Mouse (Mus musculus) left cerebral cortex, adult 2 months (tissue): ENCODE data around the gene Cldn7. TPM values are rescaled to one million over a fixed set of nuclear protein-coding genes. Genes with fewer than 3 reads are reported as not detected.

Source experiments
- DNase-seq, 2 experiments: peaks; one replicate each; pipeline ENCODE4 v3.0.0; 2021 to 2022; ENCODE audit warnings: low spot score in 2 of 2, mixed read lengths in 1 of 2; ENCODE audit errors: extremely low spot score in 1 of 2
- H3K27ac ChIP-seq: fragments of 200-600 bp; 2 replicates; pipeline ENCODE4 v1.8.1; 2022
- H3K4me3 ChIP-seq: fragments of 200-600 bp; 2 replicates; pipeline ENCODE4 v1.8.1; 2022
- CTCF ChIP-seq: fragments of 200-600 bp; IDR thresholded peaks from 2 replicates; pipeline ENCODE4 v1.8.1; 2022; ENCODE audit warnings: antibody characterized with exemption, mild to moderate bottlenecking, moderate library complexity
- intact Hi-C: fragments of 180-260 bp; cut with DNase I; formaldehyde crosslinking; loops from one replicate; pipeline ENCODE4 v1.15.1; 2025
- total RNA-seq, 2 experiments: library from RNA; stranded (reverse); gene quantifications; 2 replicates each; pipeline ENCODE4 v1.2.3; 2021

The Cldn7 gene
- total RNA-seq, 2 experiments from 2014 or later = not detected

- no peak for TF ChIP-seq CTCF
- Histone ChIP-seq H3K27ac (no peak overlapping the region), H3K4me3 (no peak overlapping the region)
- DNase-seq = no peak
- intact Hi-C loops = loop anchor here (1.0 to 5.0 kb wide), 4 partner anchors 15 to 278 kb away; partner anchors contain the start of genes Ctdnep1 and Slc16a11
Measured at GRCm38 (mm10) chr11:69934681-69935080, 29.9 kb upstream of the Cldn7 start.

- no peak for TF ChIP-seq CTCF
- intact Hi-C loops = loop anchor here (2.0 kb wide), 2 partner anchors 45 to 277 kb away; partner anchors contain the start of genes Ctdnep1 and Slc16a11
- peak; percentile 85 to 88 for DNase-seq
- Histone ChIP-seq H3K4me3 (peak within 1 kb of the TSS; percentile 47), H3K27ac (no peak within 1 kb of the TSS)
Measured at GRCm38 (mm10) chr11:69935137-69935879, 29.3 kb upstream of the Cldn7 start, which contains the start of gene Ybx2. Ybx2 (plus strand) TSS chr11:69935796.

- peak overlapping the region; percentile 47 for H3K4me3 ChIP-seq
- DNase-seq = no peak
- H3K27ac ChIP-seq = no peak overlapping the region
- TF ChIP-seq CTCF = no peak
- intact Hi-C loops = no loop called here
Measured at GRCm38 (mm10) chr11:69936156-69936555, 28.4 kb upstream of the Cldn7 start.

GRCm38 (mm10) chr11:69936714-69937347, 27.7 kb upstream of the Cldn7 start:
- Histone ChIP-seq H3K4me3 (no peak overlapping the region), H3K27ac (no peak overlapping the region)
- no peak for TF ChIP-seq CTCF
- intact Hi-C loops = no loop called here
- no peak for DNase-seq

- DNase-seq = no peak
- Histone ChIP-seq H3K4me3 (no peak overlapping the region), H3K27ac (no peak overlapping the region)
- TF ChIP-seq CTCF = no peak
- intact Hi-C loops = no loop called here
Measured at GRCm38 (mm10) chr11:69937385-69937784, 27.2 kb upstream of the Cldn7 start.

GRCm38 (mm10) chr11:69937834-69938233, 26.7 kb upstream of the Cldn7 start:
- Histone ChIP-seq H3K27ac (no peak overlapping the region), H3K4me3 (no peak overlapping the region)
- TF ChIP-seq CTCF = no peak
- intact Hi-C loops = no loop called here
- no peak for DNase-seq

GRCm38 (mm10) chr11:69938401-69938979, 26.1 kb upstream of the Cldn7 start:
- no peak for TF ChIP-seq CTCF
- no peak overlapping the region for H3K27ac ChIP-seq
- intact Hi-C loops = no loop called here
- H3K4me3 ChIP-seq = no peak overlapping the region
- no peak for DNase-seq

GRCm38 (mm10) chr11:69939181-69939580, 25.4 kb upstream of the Cldn7 start:
- intact Hi-C loops = no loop called here
- no peak overlapping the region for H3K4me3 ChIP-seq
- TF ChIP-seq CTCF = no peak
- DNase-seq = no peak
- no peak overlapping the region for H3K27ac ChIP-seq

GRCm38 (mm10) chr11:69939731-69940130, 24.8 kb upstream of the Cldn7 start:
- H3K4me3 ChIP-seq = no peak overlapping the region
- intact Hi-C loops = no loop called here
- no peak for DNase-seq
- no peak overlapping the region for H3K27ac ChIP-seq
- TF ChIP-seq CTCF = no peak

- DNase-seq = no peak
- H3K4me3 ChIP-seq = no peak overlapping the region
- no peak for TF ChIP-seq CTCF
- no peak overlapping the region for H3K27ac ChIP-seq
- intact Hi-C loops = no loop called here
Measured at GRCm38 (mm10) chr11:69940962-69941361, 23.6 kb upstream of the Cldn7 start.

- intact Hi-C loops = no loop called here
- DNase-seq = no peak
- Histone ChIP-seq H3K4me3 (no peak overlapping the region), H3K27ac (no peak overlapping the region)
- no peak for TF ChIP-seq CTCF
Measured at GRCm38 (mm10) chr11:69945216-69945615, 19.4 kb upstream of the Cldn7 start.

- no peak for TF ChIP-seq CTCF
- Histone ChIP-seq H3K27ac (no peak overlapping the region), H3K4me3 (no peak overlapping the region)
- no peak for DNase-seq
- intact Hi-C loops = no loop called here
Measured at GRCm38 (mm10) chr11:69945997-69946891, 18.3 kb upstream of the Cldn7 start.
